Comparison of ENCODE assay signal across 13 mouse cellular contexts in the genomic region with DNA sequence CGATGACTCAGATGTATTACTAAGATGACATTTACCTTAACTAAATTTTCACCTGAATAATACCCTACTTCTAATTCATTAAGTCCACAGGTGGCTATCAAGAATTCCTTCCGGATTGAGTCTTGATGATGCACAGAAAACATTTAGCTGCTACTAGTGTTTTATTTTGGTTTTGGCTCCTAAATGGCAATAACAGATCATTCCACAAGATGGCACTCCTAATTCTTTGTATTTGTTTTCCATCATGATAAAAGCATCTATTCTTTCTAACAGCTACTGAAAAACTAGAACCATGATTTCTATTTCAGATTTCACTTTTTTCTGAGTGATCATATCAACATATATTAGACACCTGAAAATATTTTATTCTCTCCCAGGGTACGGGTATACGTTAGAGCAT.
DNase-seq lines count a peak whose midpoint lies in the region; ATAC-seq and TF ChIP-seq lines count a peak whose summit lies in the region.
"Had no signal": no experiment of that assay in that cellular context is flagged by ENCODE, and none has a peak within 500 bp of the region (broad histone marks: within the 10 kb centered on the region; RNA-seq: fewer than 3 reads in every experiment).

No protein-coding gene starts in this region.

- no peaks in the 10 kb centered on the region for H3K4me1 ChIP-seq in hindbrain, postnatal 0 days (ENCODE audit: insufficient read depth, low read length)
- H3K4me1 ChIP-seq in hindbrain, embryonic 12.5 days, result no peaks in the 10 kb centered on the region
- H3K4me1 ChIP-seq in midbrain, embryonic 14.5 days (ENCODE audit: control insufficient read depth, insufficient read depth, low read length), result no peaks in the 10 kb centered on the region
- no peaks in the 10 kb centered on the region for H3K4me1 ChIP-seq in midbrain, embryonic 16.5 days (ENCODE audit: control insufficient read depth, insufficient read depth, low read length)
- H3K4me1 ChIP-seq: hindbrain, embryonic 13.5 days had no signal

- H3K36me3 ChIP-seq in hindbrain, postnatal 0 days (ENCODE audit: insufficient read depth, low read length), result no peaks in the 10 kb centered on the region
- no peaks in the 10 kb centered on the region for H3K36me3 ChIP-seq in hindbrain, embryonic 12.5 days
- H3K36me3 ChIP-seq in midbrain, embryonic 14.5 days (ENCODE audit: control insufficient read depth, insufficient read depth, low read length), result no peaks in the 10 kb centered on the region
- H3K36me3 ChIP-seq in midbrain, embryonic 16.5 days (ENCODE audit: control insufficient read depth, insufficient read depth, low read length), result no peaks in the 10 kb centered on the region
- no peaks in the 10 kb centered on the region for H3K36me3 ChIP-seq in splenic B cell, adult 2 months (ENCODE audit: control insufficient read depth, insufficient read depth, low read length, poor library complexity, severe bottlenecking)
- H3K36me3 ChIP-seq: hindbrain, embryonic 13.5 days had no signal

- H3K27ac ChIP-seq in hindbrain, postnatal 0 days, result no peak overlapping the region
- no peak overlapping the region for H3K27ac ChIP-seq in hindbrain, embryonic 12.5 days
- H3K27ac ChIP-seq in midbrain, embryonic 14.5 days (replicated peaks; ENCODE audit: low read depth, low read length), result no peak overlapping the region
- no peak overlapping the region for H3K27ac ChIP-seq in midbrain, embryonic 16.5 days (ENCODE audit: low read length)
- H3K27ac ChIP-seq: hindbrain, embryonic 13.5 days; liver, embryonic 14.5 days had no signal

- no peak overlapping the region for H3K4me3 ChIP-seq in hindbrain, postnatal 0 days (ENCODE audit: low read length)
- no peak overlapping the region for H3K4me3 ChIP-seq in hindbrain, embryonic 12.5 days
- no peak overlapping the region for H3K4me3 ChIP-seq in midbrain, embryonic 14.5 days (replicated peaks; ENCODE audit: low read depth, low read length)
- no peak overlapping the region for H3K4me3 ChIP-seq in midbrain, embryonic 16.5 days (ENCODE audit: low read depth, low read length)
- H3K4me3 ChIP-seq: hindbrain, embryonic 13.5 days had no signal

- H3K4me2 ChIP-seq in hindbrain, postnatal 0 days (ENCODE audit: low read depth, low read length), result no peak overlapping the region
- no peak overlapping the region for H3K4me2 ChIP-seq in hindbrain, embryonic 12.5 days (replicated peaks)
- H3K4me2 ChIP-seq in midbrain, embryonic 14.5 days (ENCODE audit: low read length), result no peak overlapping the region
- H3K4me2 ChIP-seq in midbrain, embryonic 16.5 days (ENCODE audit: low read length), result no peak overlapping the region
- H3K4me2 ChIP-seq: hindbrain, embryonic 13.5 days had no signal

- H3K9me3 ChIP-seq in hindbrain, postnatal 0 days (ENCODE audit: low read length), result no peaks in the 10 kb centered on the region
- H3K9me3 ChIP-seq in hindbrain, embryonic 12.5 days (replicated peaks), result no peaks in the 10 kb centered on the region
- no peaks in the 10 kb centered on the region for H3K9me3 ChIP-seq in midbrain, embryonic 14.5 days (ENCODE audit: control insufficient read depth, low read length)
- no peaks in the 10 kb centered on the region for H3K9me3 ChIP-seq in midbrain, embryonic 16.5 days (replicated peaks; ENCODE audit: control insufficient read depth, low read length, poor library complexity, severe bottlenecking)
- H3K9me3 ChIP-seq: hindbrain, embryonic 13.5 days had no signal

- H3K9ac ChIP-seq in hindbrain, postnatal 0 days (replicated peaks; ENCODE audit: low read length), result no peak overlapping the region
- no peak overlapping the region for H3K9ac ChIP-seq in hindbrain, embryonic 12.5 days
- H3K9ac ChIP-seq in midbrain, embryonic 14.5 days (replicated peaks; ENCODE audit: low read length), result no peak overlapping the region
- no peak overlapping the region for H3K9ac ChIP-seq in midbrain, embryonic 16.5 days (ENCODE audit: low read depth, low read length)
- H3K9ac ChIP-seq: hindbrain, embryonic 13.5 days; liver, embryonic 14.5 days had no signal

- 78% methylated on average over 4 of the region's 4 CpGs for WGBS in hindbrain, postnatal 0 days
- 81% methylated on average over 4 of the region's 4 CpGs for WGBS in hindbrain, embryonic 12.5 days
- WGBS in midbrain, embryonic 14.5 days, result 72% methylated on average over 4 of the region's 4 CpGs
- WGBS in midbrain, embryonic 16.5 days, result 75% methylated on average over 4 of the region's 4 CpGs

- no peaks in the 10 kb centered on the region for H3K27me3 ChIP-seq in hindbrain, postnatal 0 days (ENCODE audit: insufficient read depth, low read length)
- no peaks in the 10 kb centered on the region for H3K27me3 ChIP-seq in hindbrain, embryonic 12.5 days
- no peaks in the 10 kb centered on the region for H3K27me3 ChIP-seq in midbrain, embryonic 14.5 days (ENCODE audit: control insufficient read depth, insufficient read depth, low read length)
- H3K27me3 ChIP-seq in midbrain, embryonic 16.5 days (ENCODE audit: control insufficient read depth, insufficient read depth, low read depth, low read length), result no peaks in the 10 kb centered on the region
- no peaks in the 10 kb centered on the region for H3K27me3 ChIP-seq in splenic B cell, adult 2 months (ENCODE audit: control insufficient read depth, insufficient read depth, low read length, poor library complexity, severe bottlenecking)
- H3K27me3 ChIP-seq: hindbrain, embryonic 13.5 days had no signal

- DNase-seq in CD4-positive, CD25-positive, alpha-beta regulatory T cell, adult 2 months (ENCODE audit: low read depth, low spot score), result peak; percentile 1
- peak; percentile 61 for DNase-seq in hindbrain, postnatal 0 days (ENCODE audit: low spot score)
- peak; percentile 63 for DNase-seq in midbrain, embryonic 14.5 days
- DNase-seq in splenic B cell, adult 2 months (ENCODE audit: low read depth, low spot score), result peak; percentile 12
- no peak for DNase-seq in kidney, postnatal 36 days
- DNase-seq: adrenal gland, postnatal 25 days; kidney, postnatal 10 days; thymus, postnatal 25 days had no signal

- TF ChIP-seq CTCF in hindbrain, postnatal 0 days (IDR thresholded peaks at IDR 0.05; ENCODE audit: low read depth), result peak; percentile 61

- no peak for ATAC-seq in CD4-positive, CD25-positive, alpha-beta regulatory T cell, adult 4 months
- ATAC-seq in hindbrain, postnatal 0 days, result no peak
- no peak for ATAC-seq in hindbrain, embryonic 12.5 days (ENCODE audit: low FRiP score)
- ATAC-seq in midbrain, embryonic 14.5 days (ENCODE audit: low FRiP score, low TSS enrichment), result no peak
- ATAC-seq in midbrain, embryonic 16.5 days, result no peak

Comparison
In these comparisons a context has a peak if more than half of its experiments do, and no peak if none do; other contexts are left out.
1. DNase-seq: peak in CD4-positive, CD25-positive, alpha-beta regulatory T cell, adult 2 months (single experiment), hindbrain, postnatal 0 days (single experiment), midbrain, embryonic 14.5 days (single experiment) and splenic B cell, adult 2 months (single experiment); none in kidney, postnatal 36 days (0 of 2).